8 mouse cellular contexts compared by ENCODE assay signal in genomic region chr16:55820161-55820915, GRCm38 (mm10). TPM values are rescaled to one million over a fixed set of nuclear protein-coding genes. Genes with fewer than 3 reads are reported as not detected.
DNase-seq lines count a peak whose midpoint lies in the region; ATAC-seq lines count a peak whose summit lies in the region.

No protein-coding gene starts in this region.

- H3K4me2 ChIP-seq in neural tube, embryonic 11.5 days (ENCODE audit: low read depth): peak overlapping the region; percentile 92
- H3K4me2 ChIP-seq in forebrain, embryonic 11.5 days (ENCODE audit: low read depth, low read length, severe bottlenecking): peak overlapping the region; percentile 89
- H3K4me2 ChIP-seq in intestine, embryonic 14.5 days (ENCODE audit: low read length): peak overlapping the region; percentile 63

- H3K9me3 ChIP-seq in neural tube, embryonic 11.5 days (ENCODE audit: control insufficient read depth, low read length): no peaks in the 10 kb centered on the region
- no peaks in the 10 kb centered on the region for H3K9me3 ChIP-seq in forebrain, embryonic 11.5 days (ENCODE audit: control insufficient read depth, low read length)
- no peaks in the 10 kb centered on the region for H3K9me3 ChIP-seq in intestine, embryonic 14.5 days (ENCODE audit: control insufficient read depth, low read length)

- no peaks in the 10 kb centered on the region for H3K27me3 ChIP-seq in neural tube, embryonic 11.5 days (ENCODE audit: control insufficient read depth, insufficient read depth, low read length)
- no peaks in the 10 kb centered on the region for H3K27me3 ChIP-seq in forebrain, embryonic 11.5 days (ENCODE audit: control insufficient read depth, insufficient read depth, low read length)
- H3K27me3 ChIP-seq in intestine, embryonic 14.5 days (replicated peaks; ENCODE audit: control insufficient read depth, insufficient read depth, low read length): no peaks in the 10 kb centered on the region

- intact Hi-C loops in left cerebral cortex, postnatal 10 days (cut with DNase I): no loop called here

- H3K36me3 ChIP-seq in neural tube, embryonic 11.5 days (ENCODE audit: control insufficient read depth, insufficient read depth, low read length): peaks cover 8% of the 10 kb centered on the region
- no peaks in the 10 kb centered on the region; the same call in 1 of the 2 replicates for H3K36me3 ChIP-seq in forebrain, embryonic 11.5 days (ENCODE audit: control insufficient read depth, insufficient read depth, low read length)
- H3K36me3 ChIP-seq in intestine, embryonic 14.5 days (ENCODE audit: control insufficient read depth, insufficient read depth, low read length): peaks cover 30% of the 10 kb centered on the region

- H3K27ac ChIP-seq in neural tube, embryonic 11.5 days (ENCODE audit: low read depth, low read length): no peak overlapping the region
- no peak overlapping the region for H3K27ac ChIP-seq in forebrain, embryonic 11.5 days (ENCODE audit: low read depth, low read length)
- peak overlapping the region; percentile 86; the same call in 1 of the 2 replicates for H3K27ac ChIP-seq in intestine, embryonic 14.5 days (ENCODE audit: low read depth)

- no peak for DNase-seq in neural tube, embryonic 11.5 days (ENCODE audit: low spot score)
- no peak for DNase-seq in neural tube, embryonic 10.5 days (ENCODE audit: extremely low spot score, low spot score)
- DNase-seq in forebrain, embryonic 11.5 days (ENCODE audit: low spot score): no peak
- peak; percentile 54 for DNase-seq in intestine, embryonic 14.5 days (ENCODE audit: low spot score)
- peak; percentile 44 for DNase-seq in lung, postnatal 36 days
- DNase-seq in adrenal gland, postnatal 25 days: no peak
- DNase-seq in left cerebral cortex, postnatal 10 days (ENCODE audit: extremely low spot score in 1 of 2, low spot score in 2 of 2): no peak
- no peak for DNase-seq in cerebellum, postnatal 25 days

- ATAC-seq in neural tube, embryonic 11.5 days (ENCODE audit: insufficient read depth, low FRiP score, low TSS enrichment): no peak
- no peak for ATAC-seq in forebrain, embryonic 11.5 days (replicated peaks; ENCODE audit: low FRiP score)
- ATAC-seq in intestine, embryonic 14.5 days (replicated peaks; ENCODE audit: low FRiP score, low TSS enrichment, low read depth): no peak

- H3K4me3 ChIP-seq in neural tube, embryonic 11.5 days (ENCODE audit: low read depth, low read length): peak overlapping the region; percentile 81
- H3K4me3 ChIP-seq in forebrain, embryonic 11.5 days (ENCODE audit: low read depth, low read length): peak overlapping the region; percentile 72; the same call in 1 of the 2 replicates
- peak overlapping the region; percentile 85 for H3K4me3 ChIP-seq in intestine, embryonic 14.5 days (ENCODE audit: low read depth, low read length)

- 54% methylated on average over 13 of the region's 13 CpGs for WGBS in neural tube, embryonic 11.5 days
- 59% methylated on average over 13 of the region's 13 CpGs for WGBS in forebrain, embryonic 11.5 days
- 29% methylated on average over 13 of the region's 13 CpGs for WGBS in intestine, embryonic 14.5 days

- H3K9ac ChIP-seq in neural tube, embryonic 11.5 days (ENCODE audit: low read length): peak overlapping the region; percentile 3; the same call in 1 of the 2 replicates
- H3K9ac ChIP-seq in forebrain, embryonic 11.5 days (ENCODE audit: low read length): no peak overlapping the region
- peak overlapping the region; percentile 90 for H3K9ac ChIP-seq in intestine, embryonic 14.5 days (ENCODE audit: low read length)

- 0 out of 2 replicates have a peak, but pooled peaks cover 2% of the 10 kb centered on the region for H3K4me1 ChIP-seq in neural tube, embryonic 11.5 days (ENCODE audit: control insufficient read depth, insufficient read depth, low read length)
- peaks cover 6% of the 10 kb centered on the region; the same call in 1 of the 2 replicates for H3K4me1 ChIP-seq in forebrain, embryonic 11.5 days (replicated peaks; ENCODE audit: control insufficient read depth, insufficient read depth, low read length)
- peaks cover 26% of the 10 kb centered on the region for H3K4me1 ChIP-seq in intestine, embryonic 14.5 days (replicated peaks; ENCODE audit: control insufficient read depth, insufficient read depth, low read length)

RNA-seq across cellular contexts. Expression of gene Nfkbiz, which starts 18.4 kb away (rescaled TPM):
- polyA plus RNA-seq in neural tube, embryonic 11.5 days (2014; fragmentation: Nextera tagmentation; extraction: Ambion mirVana): 2.0 and 2.2 TPM in 2 replicates
- 1.9 and 2.3 TPM in 2 replicates for polyA plus RNA-seq in forebrain, embryonic 11.5 days (2014; fragmentation: Nextera tagmentation; extraction: Ambion mirVana)
- polyA plus RNA-seq in intestine, embryonic 14.5 days (2014; fragmentation: Nextera tagmentation; extraction: Ambion mirVana): 8.9 and 10.8 TPM in 2 replicates
- total RNA-seq in adrenal gland, postnatal 25 days (2021): 3.4 and 4.3 TPM in 2 replicates
- total RNA-seq in left cerebral cortex, postnatal 10 days (2021): 1 to 10 TPM; 2.6 to 2.8 TPM

Comparison
In these comparisons a context has a peak if more than half of its experiments do, and no peak if none do; other contexts are left out.
1. DNase-seq: peak in intestine, embryonic 14.5 days (single experiment) and lung, postnatal 36 days (single experiment); none in neural tube, embryonic 11.5 days (single experiment), neural tube, embryonic 10.5 days (single experiment), forebrain, embryonic 11.5 days (single experiment), adrenal gland, postnatal 25 days (single experiment), left cerebral cortex, postnatal 10 days (0 of 2) and cerebellum, postnatal 25 days (0 of 2).
2. Peak in every context shown above with its lines, with median percentiles within 50 percentile points of each other: H3K4me2 ChIP-seq and H3K4me3 ChIP-seq.